Mouse (Mus musculus): ENCODE results near the gene Lad1. TPM values are rescaled to one million over a fixed set of nuclear protein-coding genes. Genes with fewer than 3 reads are reported as not detected.
A peak's percentile ranks its signal among the peaks of the same experiment; 100 is the strongest.

The Lad1 gene
- 0.35 and 0.66 TPM in 2 replicates for polyA plus RNA-seq (2014; fragmentation: Nextera tagmentation; extraction: Ambion mirVana)

GRCm38 (mm10) chr1:135818481-135819086, at the start of gene Lad1:
TSS of gene Lad1 (plus strand) at chr1:135818598.
- no peak within 1 kb of the TSS for H3K27ac ChIP-seq (ENCODE audit: low read depth, low read length)
- peak within 1 kb of the TSS; percentile 97 for H3K4me2 ChIP-seq (ENCODE audit: low read depth, low read length)
- H3K4me3 ChIP-seq (ENCODE audit: low read depth, low read length): peak within 1 kb of the TSS; percentile 52
- peak within 1 kb of the TSS; percentile 59 for H3K9ac ChIP-seq (replicated peaks; ENCODE audit: low read depth, low read length)
- 1% methylated on average over 63 of the region's 63 CpGs for whole genome bisulfite sequencing
- H3K9me3 ChIP-seq (ENCODE audit: control insufficient read depth, low read length): no peaks in the 10 kb centered on the region
- peaks cover 8% of the 10 kb centered on the region; the same call in 1 of the 2 replicates for H3K4me1 ChIP-seq (ENCODE audit: control insufficient read depth, insufficient read depth, low read length)
- peaks cover 27% of the 10 kb centered on the region for H3K27me3 ChIP-seq (ENCODE audit: control insufficient read depth, insufficient read depth, low read length)
- no peaks in the 10 kb centered on the region for H3K36me3 ChIP-seq (ENCODE audit: control insufficient read depth, insufficient read depth, low read length)
- ATAC-seq (ENCODE audit: low read depth): peak; percentile 50; the same call in 1 of the 2 replicates

- peaks cover 15% of the 10 kb centered on the region for H3K4me1 ChIP-seq (ENCODE audit: control insufficient read depth, insufficient read depth, low read length)
- H3K27ac ChIP-seq (ENCODE audit: low read depth, low read length): no peak overlapping the region
- H3K9me3 ChIP-seq (ENCODE audit: control insufficient read depth, low read length): no peaks in the 10 kb centered on the region
- ATAC-seq (ENCODE audit: low read depth): no peak
- no peak overlapping the region for H3K4me2 ChIP-seq (ENCODE audit: low read depth, low read length)
- H3K27me3 ChIP-seq (ENCODE audit: control insufficient read depth, insufficient read depth, low read length): no peaks in the 10 kb centered on the region; the same call in 1 of the 2 replicates
- H3K4me3 ChIP-seq (ENCODE audit: low read depth, low read length): no peak overlapping the region
- WGBS: 77% methylated on average over 7 of the region's 7 CpGs
- H3K9ac ChIP-seq (replicated peaks; ENCODE audit: low read depth, low read length): no peak overlapping the region
- no peaks in the 10 kb centered on the region for H3K36me3 ChIP-seq (ENCODE audit: control insufficient read depth, insufficient read depth, low read length)
Observed at GRCm38 (mm10) chr1:135770237-135770636, 48.2 kb upstream of the Lad1 start.

GRCm38 (mm10) chr1:135770896-135771572, 47.4 kb upstream of the Lad1 start:
- H3K9me3 ChIP-seq (ENCODE audit: control insufficient read depth, low read length): no peaks in the 10 kb centered on the region
- no peaks in the 10 kb centered on the region for H3K36me3 ChIP-seq (ENCODE audit: control insufficient read depth, insufficient read depth, low read length)
- 49% methylated on average over 12 of the region's 12 CpGs for WGBS
- H3K9ac ChIP-seq (replicated peaks; ENCODE audit: low read depth, low read length): no peak overlapping the region
- no peak overlapping the region for H3K4me3 ChIP-seq (ENCODE audit: low read depth, low read length)
- ATAC-seq (ENCODE audit: low read depth): 0 out of 2 replicates have a peak, but pooled peaks have one; percentile 15
- peaks cover 15% of the 10 kb centered on the region for H3K4me1 ChIP-seq (ENCODE audit: control insufficient read depth, insufficient read depth, low read length)
- no peak overlapping the region for H3K4me2 ChIP-seq (ENCODE audit: low read depth, low read length)
- H3K27me3 ChIP-seq (ENCODE audit: control insufficient read depth, insufficient read depth, low read length): no peaks in the 10 kb centered on the region
- no peak overlapping the region; the same call in 1 of the 2 replicates for H3K27ac ChIP-seq (ENCODE audit: low read depth, low read length)

- Histone ChIP-seq H3K4me2 (ENCODE audit: low read depth, low read length) (no peak overlapping the region), H3K27ac (ENCODE audit: low read depth, low read length) (no peak overlapping the region), H3K9me3 (ENCODE audit: control insufficient read depth, low read length) (no peaks in the 10 kb centered on the region), H3K4me1 (ENCODE audit: control insufficient read depth, insufficient read depth, low read length) (peaks cover 15% of the 10 kb centered on the region), H3K4me3 (ENCODE audit: low read depth, low read length) (no peak overlapping the region), H3K27me3 (ENCODE audit: control insufficient read depth, insufficient read depth, low read length) (no peaks in the 10 kb centered on the region), H3K9ac (replicated peaks; ENCODE audit: low read depth, low read length) (no peak overlapping the region), H3K36me3 (ENCODE audit: control insufficient read depth, insufficient read depth, low read length) (no peaks in the 10 kb centered on the region)
- ATAC-seq (ENCODE audit: low read depth): no peak
- WGBS: 68% methylated on average over 8 of the region's 8 CpGs
Observed at GRCm38 (mm10) chr1:135771573-135771970, 46.8 kb upstream of the Lad1 start.

- no peak overlapping the region for H3K4me2 ChIP-seq (ENCODE audit: low read depth, low read length)
- no peaks in the 10 kb centered on the region for H3K27me3 ChIP-seq (ENCODE audit: control insufficient read depth, insufficient read depth, low read length)
- peaks cover 1% of the 10 kb centered on the region; the same call in 1 of the 2 replicates for H3K4me1 ChIP-seq (ENCODE audit: control insufficient read depth, insufficient read depth, low read length)
- no peaks in the 10 kb centered on the region for H3K9me3 ChIP-seq (ENCODE audit: control insufficient read depth, low read length)
- no peak for ATAC-seq (ENCODE audit: low read depth)
- no peaks in the 10 kb centered on the region for H3K36me3 ChIP-seq (ENCODE audit: control insufficient read depth, insufficient read depth, low read length)
- H3K4me3 ChIP-seq (ENCODE audit: low read depth, low read length): no peak overlapping the region
- H3K27ac ChIP-seq (ENCODE audit: low read depth, low read length): no peak overlapping the region
- H3K9ac ChIP-seq (replicated peaks; ENCODE audit: low read depth, low read length): no peak overlapping the region
Observed at GRCm38 (mm10) chr1:135776596-135776995, 41.8 kb upstream of the Lad1 start.

GRCm38 (mm10) chr1:135777046-135777445, 41.4 kb upstream of the Lad1 start:
- Histone ChIP-seq H3K36me3 (ENCODE audit: control insufficient read depth, insufficient read depth, low read length) (no peaks in the 10 kb centered on the region), H3K4me3 (ENCODE audit: low read depth, low read length) (no peak overlapping the region), H3K9me3 (ENCODE audit: control insufficient read depth, low read length) (no peaks in the 10 kb centered on the region), H3K27ac (ENCODE audit: low read depth, low read length) (no peak overlapping the region), H3K4me1 (ENCODE audit: control insufficient read depth, insufficient read depth, low read length) (no peaks in the 10 kb centered on the region), H3K9ac (replicated peaks; ENCODE audit: low read depth, low read length) (no peak overlapping the region), H3K4me2 (ENCODE audit: low read depth, low read length) (no peak overlapping the region), H3K27me3 (ENCODE audit: control insufficient read depth, insufficient read depth, low read length) (no peaks in the 10 kb centered on the region)
- ATAC-seq (ENCODE audit: low read depth): no peak
- 100% methylated on average over 1 of the region's 1 CpGs for WGBS

- no peaks in the 10 kb centered on the region for H3K36me3 ChIP-seq (ENCODE audit: control insufficient read depth, insufficient read depth, low read length)
- no peak within 1 kb of the TSS for H3K4me3 ChIP-seq (ENCODE audit: low read depth, low read length)
- no peak within 1 kb of the TSS for H3K27ac ChIP-seq (ENCODE audit: low read depth, low read length)
- no peaks in the 10 kb centered on the region for H3K4me1 ChIP-seq (ENCODE audit: control insufficient read depth, insufficient read depth, low read length)
- ATAC-seq (ENCODE audit: low read depth): peak; percentile 39; the same call in 1 of the 2 replicates
- no peaks in the 10 kb centered on the region for H3K9me3 ChIP-seq (ENCODE audit: control insufficient read depth, low read length)
- H3K9ac ChIP-seq (replicated peaks; ENCODE audit: low read depth, low read length): no peak within 1 kb of the TSS
- H3K4me2 ChIP-seq (ENCODE audit: low read depth, low read length): no peak within 1 kb of the TSS
- H3K27me3 ChIP-seq (ENCODE audit: control insufficient read depth, insufficient read depth, low read length): no peaks in the 10 kb centered on the region
- 31% methylated on average over 22 of the region's 22 CpGs for WGBS
Observed at GRCm38 (mm10) chr1:135778780-135779535, 39.4 kb upstream of the Lad1 start, which contains the start of gene Tnni1. TSS of gene Tnni1 (plus strand) at chr1:135779434.

- Histone ChIP-seq H3K9me3 (ENCODE audit: control insufficient read depth, low read length) (no peaks in the 10 kb centered on the region), H3K9ac (replicated peaks; ENCODE audit: low read depth, low read length) (no peak overlapping the region), H3K4me1 (ENCODE audit: control insufficient read depth, insufficient read depth, low read length) (no peaks in the 10 kb centered on the region), H3K4me3 (ENCODE audit: low read depth, low read length) (no peak overlapping the region), H3K27ac (ENCODE audit: low read depth, low read length) (no peak overlapping the region), H3K36me3 (ENCODE audit: control insufficient read depth, insufficient read depth, low read length) (no peaks in the 10 kb centered on the region), H3K27me3 (ENCODE audit: control insufficient read depth, insufficient read depth, low read length) (no peaks in the 10 kb centered on the region), H3K4me2 (ENCODE audit: low read depth, low read length) (no peak overlapping the region)
- 19% methylated on average over 4 of the region's 4 CpGs for WGBS
- 0 out of 2 replicates have a peak, but pooled peaks have one; percentile 9 for ATAC-seq (ENCODE audit: low read depth)
Observed at GRCm38 (mm10) chr1:135780649-135781048, 37.7 kb upstream of the Lad1 start.

Data from neural tube, embryonic 14.5 days (tissue).